Mouse (Mus musculus) liver, embryonic 14.5 days (tissue): ENCODE measurements around the gene Atrip. TPM values are rescaled to one million over a fixed set of nuclear protein-coding genes. Genes with fewer than 3 reads are reported as not detected.

Source experiments
- ATAC-seq: fragments of 200-750 bp; cut with Nextera tagmentation; 2 replicates; pipeline ENCODE4 v1.8.0; 2017; ENCODE audit warnings: moderate number of reproducible peaks, mild to moderate bottlenecking, moderate library complexity; ENCODE audit not compliant: insufficient read depth
- DNase-seq, 3 experiments: peaks; one replicate each; pipeline ENCODE4 v3.0.0-alpha.2; 2012 to 2013; ENCODE audit warnings: low read depth in 3 of 3, low spot score in 3 of 3
- H3K27ac ChIP-seq: fragments of 300-500 bp; sonication (generic); 2 replicates; pipeline ENCODE4 v1.5.1; 2014; ENCODE audit warnings: moderate library complexity, mild to moderate bottlenecking, control low read depth, inconsistent platforms
- H3K27me3 ChIP-seq: fragments of 300-500 bp; sonication (generic); 2 replicates; pipeline ENCODE4 v1.6.1; 2014; ENCODE audit warnings: mild to moderate bottlenecking, low read length, moderate library complexity; ENCODE audit not compliant: control insufficient read depth, insufficient read depth
- H3K36me3 ChIP-seq: fragments of 300-500 bp; sonication (generic); replicated peaks from 2 replicates; pipeline ENCODE4 v1.6.1; 2014; ENCODE audit warnings: low read depth; ENCODE audit not compliant: control insufficient read depth, insufficient read depth
- H3K4me1 ChIP-seq, 2 experiments: fragments of 200-500 bp in 1 of 2; fragments of 300-500 bp in 1 of 2; sonication (generic) in 1 of 2; replicated peaks; 2 replicates each; pipeline ENCODE4 v1.6.1; 2012 to 2014; ENCODE audit warnings: antibody characterized with exemption in 1 of 2, inconsistent platforms in 1 of 2, low read length in 1 of 2; ENCODE audit not compliant: control insufficient read depth in 2 of 2, insufficient read depth in 2 of 2
- H3K4me2 ChIP-seq: fragments of 300-500 bp; sonication (generic); 2 replicates; pipeline ENCODE4 v1.6.1; 2014; ENCODE audit warnings: low read depth, mild to moderate bottlenecking, control low read depth, moderate library complexity
- H3K4me3 ChIP-seq, 2 experiments: fragments of 200-500 bp in 1 of 2; fragments of 300-500 bp in 1 of 2; sonication (generic) in 1 of 2; 2 replicates each; pipeline ENCODE4 v1.5.1; 2012 to 2014; ENCODE audit warnings: low read depth in 2 of 2, low read length in 2 of 2, mild to moderate bottlenecking in 2 of 2, control low read depth in 1 of 2, inconsistent platforms in 1 of 2, moderate library complexity in 1 of 2; ENCODE audit not compliant: insufficient read depth in 1 of 2
- H3K9ac ChIP-seq: fragments of 300-500 bp; sonication (generic); replicated peaks from 2 replicates; pipeline ENCODE4 v1.6.1; 2014; ENCODE audit warnings: mild to moderate bottlenecking, control low read depth, moderate library complexity
- H3K9me3 ChIP-seq: fragments of 300-500 bp; sonication (generic); 2 replicates; pipeline ENCODE4 v1.6.1; 2016; ENCODE audit warnings: low read length, mixed read lengths; ENCODE audit not compliant: control insufficient read depth
- CTCF ChIP-seq: IDR thresholded peaks from 2 replicates; pipeline ENCODE4 v1.5.1; 2016; ENCODE audit warnings: antibody characterized with exemption, low read depth, control low read depth
- EP300 ChIP-seq: IDR thresholded peaks from 2 replicates; pipeline ENCODE4 v1.6.1; 2016; ENCODE audit warnings: antibody characterized with exemption, low read depth
- WGBS: fragments of 180-500 bp; shearing (Covaris S2); extraction: QIAGEN DNeasy Blood & Tissue Kit; methylation state at CpG from one replicate; pipeline ENCODE4 v1.1.7; 2014; ENCODE audit not compliant: insufficient replicate concordance; 5-methylcytosine and 5-hydroxymethylcytosine counted together
- polyA plus RNA-seq, 2 experiments: library from polyadenylated mRNA; depleted of rRNA in 1 of 2; stranded (reverse) in 1 of 2; unstranded in 1 of 2; fragments of >200 nt; fragmentation: Nextera tagmentation in 1 of 2; extraction: Ambion mirVana in 1 of 2; gene quantifications; 2 replicates each; pipeline versions ENCODE4 v1.2.1 to v1.2.3; 2012 to 2014

Atrip gene
- polyA plus RNA-seq, 2 experiments = 6.5 to 9.0 TPM

GRCm38 (mm10) chr9:109092799-109093198 lies 18.9 kb upstream of the Atrip start:
- Histone ChIP-seq H3K9ac (no peak overlapping the region), H3K36me3 (peaks cover 12% of the 10 kb centered on the region), H3K27me3 (peaks cover 30% of the 10 kb centered on the region), H3K4me1 (peaks cover 0 to 8% of the 10 kb centered on the region in 2 experiments; a peak in 1 of 4 replicates), H3K4me2 (no peak overlapping the region), H3K9me3 (no peaks in the 10 kb centered on the region), H3K27ac (no peak overlapping the region), H3K4me3 (no peak overlapping the region)
- DNase-seq (no peak), ATAC-seq (peak; percentile 40)
- TF ChIP-seq CTCF (no peak), EP300 (no peak)
- 62% methylated on average over 6 of the region's 6 CpGs for WGBS

- no peak overlapping the region for H3K4me3 ChIP-seq
- no peak overlapping the region for H3K9ac ChIP-seq
- H3K4me2 ChIP-seq = no peak overlapping the region
- H3K4me1 ChIP-seq = peaks cover 0 to 6% of the 10 kb centered on the region in 2 experiments; a peak in 1 of 4 replicates
- TF ChIP-seq CTCF (no peak), EP300 (no peak)
- ATAC-seq (no peak), DNase-seq (no peak)
- no peaks in the 10 kb centered on the region for H3K9me3 ChIP-seq
- no peak overlapping the region for H3K27ac ChIP-seq
- 85% methylated on average over 8 of the region's 8 CpGs for WGBS
- H3K36me3 ChIP-seq = peaks cover 12% of the 10 kb centered on the region
- H3K27me3 ChIP-seq = peaks cover 28% of the 10 kb centered on the region
These were observed 17.9 kb upstream of the Atrip start for GRCm38 (mm10) chr9:109091802-109092201.

GRCm38 (mm10) chr9:109090446-109090845 lies 16.5 kb upstream of the Atrip start:
- Histone ChIP-seq H3K9me3 (no peaks in the 10 kb centered on the region), H3K4me1 (peaks cover 0 to 5% of the 10 kb centered on the region in 2 experiments; a peak in 1 of 4 replicates), H3K4me2 (no peak overlapping the region), H3K9ac (no peak overlapping the region), H3K36me3 (peaks cover 12% of the 10 kb centered on the region), H3K4me3 (no peak overlapping the region), H3K27ac (no peak overlapping the region), H3K27me3 (peaks cover 14% of the 10 kb centered on the region)
- TF ChIP-seq CTCF (no peak), EP300 (no peak)
- DNase-seq = no peak
- 73% methylated on average over 15 of the region's 15 CpGs for WGBS
- no peak for ATAC-seq

GRCm38 (mm10) chr9:109087987-109088386 lies 14.1 kb upstream of the Atrip start:
- Histone ChIP-seq H3K9ac (no peak overlapping the region), H3K27me3 (no peaks in the 10 kb centered on the region), H3K9me3 (no peaks in the 10 kb centered on the region), H3K4me1 (peaks cover under 1 to 5% of the 10 kb centered on the region in 2 experiments), H3K27ac (no peak overlapping the region), H3K4me2 (no peak overlapping the region), H3K36me3 (peaks cover 12% of the 10 kb centered on the region), H3K4me3 (no peak overlapping the region)
- no peak for ATAC-seq
- WGBS = 25% methylated on average over 5 of the region's 5 CpGs
- TF ChIP-seq CTCF (peak; percentile 44), EP300 (no peak)
- no peak for DNase-seq

GRCm38 (mm10) chr9:109084922-109085321 lies 11.0 kb upstream of the Atrip start:
- H3K4me2 ChIP-seq = no peak overlapping the region
- H3K4me3 ChIP-seq = no peak overlapping the region
- TF ChIP-seq EP300 (no peak), CTCF (peak; percentile 59)
- H3K27me3 ChIP-seq = no peaks in the 10 kb centered on the region
- H3K27ac ChIP-seq = no peak overlapping the region
- H3K9me3 ChIP-seq = no peaks in the 10 kb centered on the region
- DNase-seq = no peak
- H3K9ac ChIP-seq = no peak overlapping the region
- no peak for ATAC-seq
- 16% methylated on average over 2 of the region's 2 CpGs for WGBS
- peaks cover 9% of the 10 kb centered on the region in 2 experiments for H3K4me1 ChIP-seq
- H3K36me3 ChIP-seq = peaks cover 5% of the 10 kb centered on the region; the same call in 1 of the 2 replicates
